Mouse (Mus musculus): ENCODE data around the gene Cacna2d3. TPM values are rescaled to one million over a fixed set of nuclear protein-coding genes. Genes with fewer than 3 reads are reported as not detected.

Gene Cacna2d3
- total RNA-seq, 2 experiments from 2014 or later, result 0.41 to 0.52 TPM

GRCm38 (mm10) chr14:29645421-29645820 is 76.2 kb downstream of the Cacna2d3 start:
- DNase-seq, result no peak
- intact Hi-C loops (cut with DNase I), result no loop called here

GRCm38 (mm10) chr14:29643217-29643616 is 78.4 kb downstream of the Cacna2d3 start:
- no peak for DNase-seq
- intact Hi-C loops (cut with DNase I), result no loop called here

GRCm38 (mm10) chr14:29639266-29639665 is 82.4 kb downstream of the Cacna2d3 start:
- DNase-seq, result no peak
- intact Hi-C loops (cut with DNase I), result no loop called here

- intact Hi-C loops (cut with DNase I), result no loop called here
- DNase-seq, result no peak
Observed at GRCm38 (mm10) chr14:29628213-29628612, 93.5 kb downstream of the Cacna2d3 start.

- intact Hi-C loops (cut with DNase I), result no loop called here
- DNase-seq, result no peak
Observed at GRCm38 (mm10) chr14:29612436-29612835, 109.2 kb downstream of the Cacna2d3 start.

- DNase-seq, result no peak
- intact Hi-C loops (cut with DNase I), result no loop called here
Observed at GRCm38 (mm10) chr14:29608761-29609160, 112.9 kb downstream of the Cacna2d3 start.

- intact Hi-C loops (cut with DNase I), result no loop called here
- no peak for DNase-seq
Observed at GRCm38 (mm10) chr14:29599428-29599827, 122.2 kb downstream of the Cacna2d3 start.

GRCm38 (mm10) chr14:29592896-29593295 is 128.8 kb downstream of the Cacna2d3 start:
- intact Hi-C loops (cut with DNase I), result no loop called here
- no peak for DNase-seq

- intact Hi-C loops (cut with DNase I), result no loop called here
- DNase-seq, result no peak
Observed at GRCm38 (mm10) chr14:29589628-29590027, 132.0 kb downstream of the Cacna2d3 start.

- DNase-seq, result no peak
- intact Hi-C loops (cut with DNase I), result no loop called here
Observed at GRCm38 (mm10) chr14:29581961-29582360, 139.7 kb downstream of the Cacna2d3 start.

GRCm38 (mm10) chr14:29577786-29578185 is 143.9 kb downstream of the Cacna2d3 start:
- no peak for DNase-seq
- intact Hi-C loops (cut with DNase I), result no loop called here

GRCm38 (mm10) chr14:29575551-29575950 is 146.1 kb downstream of the Cacna2d3 start:
- no peak for DNase-seq
- intact Hi-C loops (cut with DNase I), result no loop called here

GRCm38 (mm10) chr14:29562704-29563103 is 159.0 kb downstream of the Cacna2d3 start:
- DNase-seq, result no peak
- intact Hi-C loops (cut with DNase I), result no loop called here

- DNase-seq, result no peak
- intact Hi-C loops (cut with DNase I), result no loop called here
Observed at GRCm38 (mm10) chr14:29561122-29561834, 160.4 kb downstream of the Cacna2d3 start.

- no peak for DNase-seq
- intact Hi-C loops (cut with DNase I), result no loop called here
Observed at GRCm38 (mm10) chr14:29558440-29558839, 163.2 kb downstream of the Cacna2d3 start.

GRCm38 (mm10) chr14:29556152-29556551 is 165.5 kb downstream of the Cacna2d3 start:
- DNase-seq, result no peak
- intact Hi-C loops (cut with DNase I), result no loop called here

- intact Hi-C loops (cut with DNase I), result no loop called here
- DNase-seq, result no peak
Observed at GRCm38 (mm10) chr14:29552471-29552870, 169.2 kb downstream of the Cacna2d3 start.

GRCm38 (mm10) chr14:29548646-29549045 is 173.0 kb downstream of the Cacna2d3 start:
- DNase-seq, result no peak
- intact Hi-C loops (cut with DNase I), result no loop called here

- DNase-seq, result no peak
- intact Hi-C loops (cut with DNase I), result no loop called here
Observed at GRCm38 (mm10) chr14:29530516-29530915, 191.1 kb downstream of the Cacna2d3 start.

- intact Hi-C loops (cut with DNase I), result no loop called here
Observed at GRCm38 (mm10) chr14:29528696-29529095, 193.0 kb downstream of the Cacna2d3 start.

GRCm38 (mm10) chr14:29519751-29520669 is 201.7 kb downstream of the Cacna2d3 start:
- DNase-seq, result no peak
- intact Hi-C loops (cut with DNase I), result no loop called here

More at GRCm38 (mm10) chr14:29528696-29529095, 193.0 kb downstream of the Cacna2d3 start:
- DNase-seq, result no peak

- no peak for DNase-seq
- intact Hi-C loops (cut with DNase I), result no loop called here
Observed at GRCm38 (mm10) chr14:29502667-29503066, 219.0 kb downstream of the Cacna2d3 start.
